Mouse (Mus musculus) liver, adult 2 months (tissue): ENCODE data around the gene Nbas.

ENCODE experiments used
- CTCF ChIP-seq: fragments of 200-500 bp; IDR thresholded peaks from 2 replicates; pipeline ENCODE4 v1.5.1; 2011; ENCODE audit warnings: low read depth, low read length, control low read depth
- POLR2A ChIP-seq: fragments of 200-500 bp; IDR thresholded peaks from 2 replicates; pipeline ENCODE4 v1.6.1; 2011; ENCODE audit warnings: low read length, control low read depth; ENCODE audit not compliant: insufficient read depth; ENCODE audit errors: extremely low read depth

DNA sequence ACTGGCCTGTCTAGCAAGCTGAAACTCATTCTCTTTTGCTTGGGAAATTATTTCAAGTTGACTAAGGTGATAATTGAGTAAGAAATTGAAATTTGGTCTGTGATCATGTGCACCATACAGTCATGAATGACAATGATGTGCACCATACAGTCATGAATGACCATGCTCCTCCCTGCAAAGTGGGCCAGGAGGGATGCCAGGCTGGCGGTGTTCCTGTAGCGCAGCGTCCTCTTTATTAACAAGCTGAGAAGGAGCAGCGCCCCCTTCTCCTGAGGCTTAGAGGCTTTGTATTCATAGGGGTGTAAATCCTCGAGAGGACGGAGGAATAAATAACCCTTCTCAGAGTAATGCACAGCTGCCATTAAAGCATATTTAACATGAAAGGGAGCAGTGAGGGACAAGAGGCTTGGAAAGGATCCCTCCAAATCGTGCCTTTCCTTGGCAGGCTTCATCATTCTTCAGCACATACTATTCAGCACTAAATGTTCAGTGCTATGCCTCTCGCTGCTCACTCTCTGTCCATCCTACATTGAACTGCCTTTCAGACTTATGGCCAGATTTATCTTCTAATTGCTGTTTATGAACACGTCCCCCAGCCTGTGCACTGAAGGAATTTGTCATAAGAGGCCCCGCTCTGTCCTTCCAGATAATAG, 230.4 kb downstream of the Nbas start:
- TF ChIP-seq CTCF (no peak), POLR2A (no peak)
